Mouse (Mus musculus) neural tube, embryonic 15.5 days (tissue): ENCODE measurements around the gene Mrpl55. TPM values are rescaled to one million over a fixed set of nuclear protein-coding genes. Genes with fewer than 3 reads are reported as not detected.
"Not testable (repeated sequence)": the region's sequence is repeated elsewhere in the genome, so short reads cannot be mapped to it uniquely, and the experiment has no call there.

ENCODE experiments used
- ATAC-seq: fragments of 200-750 bp; cut with Nextera tagmentation; 2 replicates; pipeline ENCODE4 v1.8.0; 2017; ENCODE audit warnings: mild to moderate bottlenecking, moderate TSS enrichment, moderate library complexity; ENCODE audit not compliant: low FRiP score
- H3K27ac ChIP-seq: fragments of 300-500 bp; sonication (generic); replicated peaks from 2 replicates; pipeline ENCODE4 v1.5.1; 2015; ENCODE audit warnings: mild to moderate bottlenecking, inconsistent platforms
- H3K27me3 ChIP-seq: fragments of 300-500 bp; sonication (generic); replicated peaks from 2 replicates; pipeline ENCODE4 v1.6.1; 2015; ENCODE audit warnings: inconsistent platforms
- H3K36me3 ChIP-seq: fragments of 300-500 bp; sonication (generic); 2 replicates; pipeline ENCODE4 v1.6.1; 2015; ENCODE audit warnings: inconsistent platforms
- H3K4me1 ChIP-seq: fragments of 300-500 bp; sonication (generic); 2 replicates; pipeline ENCODE4 v1.6.1; 2015; ENCODE audit warnings: inconsistent platforms
- H3K4me2 ChIP-seq: fragments of 300-500 bp; sonication (generic); 2 replicates; pipeline ENCODE4 v1.6.1; 2015; ENCODE audit warnings: inconsistent platforms, mild to moderate bottlenecking, moderate library complexity
- H3K4me3 ChIP-seq: fragments of 300-500 bp; sonication (generic); replicated peaks from 2 replicates; pipeline ENCODE4 v1.5.1; 2015; ENCODE audit warnings: mild to moderate bottlenecking, inconsistent platforms
- H3K9ac ChIP-seq: fragments of 300-500 bp; sonication (generic); replicated peaks from 2 replicates; pipeline ENCODE4 v1.6.1; 2015; ENCODE audit warnings: mild to moderate bottlenecking, inconsistent platforms
- H3K9me3 ChIP-seq: fragments of 300-500 bp; sonication (generic); replicated peaks from 2 replicates; pipeline ENCODE4 v1.6.1; 2016; ENCODE audit warnings: inconsistent platforms
- WGBS: fragments of 180-500 bp; shearing (Covaris S2); methylation state at CpG from one replicate; pipeline ENCODE4 v1.1.7; 2015; ENCODE audit warnings: mixed read lengths; 5-methylcytosine and 5-hydroxymethylcytosine counted together
- polyA plus RNA-seq: library from polyadenylated mRNA; unstranded; fragments of >200 nt; fragmentation: Nextera tagmentation; extraction: Ambion mirVana; gene quantifications from 2 replicates; pipeline ENCODE4 v1.2.1, GENCODE M21; 2015

Mrpl55 gene
- polyA plus RNA-seq, 1 experiment from 2014 or later = 103 TPM

DNA sequence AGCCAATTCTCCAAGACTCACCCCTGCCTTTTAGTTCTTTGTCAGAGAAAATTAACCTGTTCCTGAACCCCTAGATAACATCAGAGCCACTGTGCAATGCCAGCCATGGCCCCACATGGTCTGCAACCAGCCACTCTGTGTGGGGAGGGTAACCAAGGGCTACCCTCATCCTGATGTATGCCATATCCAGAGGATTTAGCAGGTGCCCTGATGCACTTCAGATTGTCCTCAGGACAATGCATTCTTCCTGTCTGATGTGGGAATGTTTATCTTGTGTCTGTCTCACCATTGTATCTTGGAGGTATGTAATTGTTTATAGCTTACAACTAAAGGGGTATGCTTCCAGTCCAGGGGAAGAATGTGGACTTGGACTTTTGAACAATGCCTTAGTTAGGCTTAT is 6.1 kb upstream of the Mrpl55 start:
- no peak overlapping the region for H3K27ac ChIP-seq
- H3K36me3 ChIP-seq = 0 out of 2 replicates have a peak, but pooled peaks cover 4% of the 10 kb centered on the region
- H3K4me2 ChIP-seq = no peak overlapping the region
- H3K9ac ChIP-seq = no peak overlapping the region
- no peaks in the 10 kb centered on the region for H3K9me3 ChIP-seq
- no peak overlapping the region for H3K4me3 ChIP-seq
- H3K27me3 ChIP-seq = no peaks in the 10 kb centered on the region
- H3K4me1 ChIP-seq = peaks cover 7% of the 10 kb centered on the region
- no peak for ATAC-seq

DNA sequence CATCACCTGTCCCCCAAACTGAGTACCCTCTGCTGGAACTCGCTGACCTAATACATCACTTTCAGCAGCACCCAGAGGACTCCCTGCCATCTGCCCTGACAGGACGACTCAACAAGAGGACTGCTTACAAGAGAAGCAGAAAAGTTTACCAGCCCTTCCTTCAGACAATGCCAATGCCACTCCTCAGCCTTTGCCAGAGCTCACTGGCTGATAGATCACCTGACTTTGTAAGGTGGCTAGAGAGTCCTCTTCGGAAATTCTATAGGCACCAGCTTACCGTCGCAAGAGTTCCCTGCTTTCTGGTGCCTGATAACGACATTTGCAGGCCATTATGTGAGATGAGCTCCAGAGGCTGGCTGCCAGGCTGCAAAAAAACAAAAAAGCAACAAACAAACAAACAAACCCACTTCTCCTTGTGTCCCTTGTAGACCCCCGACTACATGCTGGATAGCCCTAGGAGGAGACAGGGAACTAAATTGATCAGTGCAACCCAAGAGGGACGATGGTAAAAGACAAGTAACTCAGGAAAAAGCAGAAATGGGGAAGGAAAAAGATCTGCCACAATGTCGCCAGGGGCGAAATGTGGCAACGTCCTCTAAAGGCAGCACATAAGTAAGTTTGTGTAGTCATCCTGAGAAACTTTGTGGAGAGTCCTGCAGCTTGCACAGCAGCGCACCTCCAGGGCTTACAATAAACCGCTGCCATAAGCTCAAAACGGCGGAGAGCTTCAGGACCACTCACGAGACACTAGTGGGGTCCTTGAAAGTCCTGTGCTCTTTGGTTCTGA is 877 bp upstream of the Mrpl55 start:
- H3K4me1 ChIP-seq = peaks cover 18% of the 10 kb centered on the region
- H3K36me3 ChIP-seq = peaks cover 24% of the 10 kb centered on the region
- peak overlapping the region; percentile 74 for H3K4me3 ChIP-seq
- H3K4me2 ChIP-seq = peak overlapping the region; percentile 91
- no peak for ATAC-seq
- no peaks in the 10 kb centered on the region for H3K9me3 ChIP-seq
- H3K27me3 ChIP-seq = no peaks in the 10 kb centered on the region
- 36% methylated on average over 16 of the region's 16 CpGs for WGBS
- H3K9ac ChIP-seq = peak overlapping the region; percentile 80
- peak overlapping the region; percentile 70 for H3K27ac ChIP-seq

DNA sequence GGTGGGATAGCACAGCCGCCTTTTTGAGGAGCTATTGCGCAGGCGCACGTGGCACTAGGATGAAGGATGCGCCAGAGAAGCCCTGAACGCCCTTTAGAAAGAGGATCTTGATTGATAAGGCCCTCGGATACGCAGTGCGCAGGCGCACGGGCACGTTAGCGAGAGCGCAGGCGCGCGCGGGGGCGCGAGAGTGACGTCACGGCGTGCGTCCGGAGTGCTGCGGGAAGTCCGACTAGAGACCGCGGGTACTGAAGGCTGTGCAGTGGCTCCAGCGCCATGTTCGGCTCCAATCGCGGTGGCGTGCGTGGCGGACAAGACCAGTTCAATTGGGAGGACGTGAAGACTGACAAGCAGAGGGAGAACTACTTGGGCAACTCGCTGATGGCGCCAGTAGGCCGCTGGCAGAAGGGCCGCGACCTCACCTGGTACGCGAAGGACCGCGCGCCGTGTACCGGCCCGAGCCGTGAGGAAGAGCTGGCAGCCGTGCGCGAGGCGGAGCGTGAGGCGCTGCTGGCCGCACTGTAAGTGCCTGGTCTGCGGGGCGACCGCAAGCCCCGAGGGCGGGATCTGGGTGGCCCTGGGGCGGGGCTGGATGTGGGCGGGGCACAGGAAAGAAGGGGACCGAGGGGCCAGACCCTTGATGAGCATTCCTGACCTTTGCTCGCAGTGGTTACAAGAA is 6.0 kb downstream of the Mrpl55 start, which contains the start of gene 2310033P09Rik:
2310033P09Rik (plus strand) TSS at position 169 of the 679 bp plus-strand sequence.
- peak; percentile 89 for ATAC-seq
- peaks cover 28% of the 10 kb centered on the region for H3K4me1 ChIP-seq

DNA sequence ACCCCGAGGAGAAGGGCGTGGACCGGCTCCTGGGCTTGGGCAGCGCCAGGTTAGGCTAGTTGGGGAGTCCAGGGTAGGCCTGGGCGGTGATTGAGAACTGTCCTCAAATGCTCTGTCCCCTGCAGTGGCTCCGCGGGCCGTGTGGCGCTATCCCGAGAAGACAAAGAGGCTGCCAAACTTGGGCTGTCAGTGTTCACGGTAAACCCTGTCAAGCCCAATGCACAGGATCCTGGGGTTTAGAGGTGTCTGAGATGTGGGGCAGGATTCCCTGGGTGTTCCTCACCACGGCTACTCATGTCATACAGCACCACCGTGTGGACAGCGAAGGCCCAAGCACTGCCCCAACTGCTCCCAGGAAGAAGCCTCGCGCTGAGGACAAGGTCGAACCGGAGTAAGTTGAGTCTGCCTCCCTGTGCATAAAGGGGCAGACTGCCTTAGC is 6.7 kb downstream of the Mrpl55 start:
- H3K4me1 ChIP-seq = peaks cover 28% of the 10 kb centered on the region
- H3K9ac ChIP-seq = peak overlapping the region; percentile 84
- H3K27ac ChIP-seq = peak overlapping the region; percentile 92
- ATAC-seq = peak; percentile 39; the same call in 1 of the 2 replicates
- 14% methylated on average over 18 of the region's 18 CpGs for WGBS
- peaks cover 59% of the 10 kb centered on the region for H3K36me3 ChIP-seq
- H3K4me3 ChIP-seq = peak overlapping the region; percentile 85
- H3K27me3 ChIP-seq = no peaks in the 10 kb centered on the region
- no peaks in the 10 kb centered on the region for H3K9me3 ChIP-seq
- H3K4me2 ChIP-seq = peak overlapping the region; percentile 91

More for the DNA sequence above, 6.0 kb downstream of the Mrpl55 start, which contains the start of gene 2310033P09Rik:
- Histone ChIP-seq H3K36me3 (peaks cover 59% of the 10 kb centered on the region), H3K27me3 (no peaks in the 10 kb centered on the region), H3K9me3 (no peaks in the 10 kb centered on the region), H3K4me2 (peak within 1 kb of the TSS; percentile 91), H3K4me3 (peak within 1 kb of the TSS; percentile 85), H3K27ac (peak within 1 kb of the TSS; percentile 92), H3K9ac (peak within 1 kb of the TSS; percentile 84)
- under 1% methylated on average over 67 of the region's 67 CpGs for WGBS

DNA sequence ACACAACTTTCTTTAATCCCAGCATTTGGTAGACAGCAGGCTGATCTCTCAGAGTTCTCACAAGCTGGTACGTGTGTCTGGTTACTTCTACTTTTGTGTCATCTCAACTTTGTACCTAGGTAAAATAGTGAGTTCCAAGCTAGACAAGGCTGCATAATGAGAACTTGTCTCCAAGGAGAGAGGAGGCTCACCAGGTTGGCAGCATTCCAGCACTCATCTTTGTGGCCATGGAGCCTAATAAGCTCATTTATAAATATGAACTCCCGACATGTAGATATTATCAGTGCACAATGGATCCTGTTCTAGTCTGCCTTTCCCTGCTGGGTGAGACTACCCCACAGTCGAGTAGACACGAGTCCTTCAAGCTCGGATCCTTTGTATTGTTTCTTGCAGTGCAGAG is 7.3 kb downstream of the Mrpl55 start:
- Histone ChIP-seq H3K27ac (0 out of 2 replicates have a peak overlapping the region, but pooled peaks have one; percentile 92), H3K36me3 (peaks cover 60% of the 10 kb centered on the region), H3K4me1 (peaks cover 28% of the 10 kb centered on the region), H3K4me2 (peak overlapping the region; percentile 91), H3K4me3 (peak overlapping the region; percentile 85), H3K9ac (0 out of 2 replicates have a peak overlapping the region, but pooled peaks have one; percentile 84), H3K27me3 (no peaks in the 10 kb centered on the region), H3K9me3 (no peaks in the 10 kb centered on the region)
- WGBS = 70% methylated on average over 5 of the region's 5 CpGs
- no peak for ATAC-seq

DNA sequence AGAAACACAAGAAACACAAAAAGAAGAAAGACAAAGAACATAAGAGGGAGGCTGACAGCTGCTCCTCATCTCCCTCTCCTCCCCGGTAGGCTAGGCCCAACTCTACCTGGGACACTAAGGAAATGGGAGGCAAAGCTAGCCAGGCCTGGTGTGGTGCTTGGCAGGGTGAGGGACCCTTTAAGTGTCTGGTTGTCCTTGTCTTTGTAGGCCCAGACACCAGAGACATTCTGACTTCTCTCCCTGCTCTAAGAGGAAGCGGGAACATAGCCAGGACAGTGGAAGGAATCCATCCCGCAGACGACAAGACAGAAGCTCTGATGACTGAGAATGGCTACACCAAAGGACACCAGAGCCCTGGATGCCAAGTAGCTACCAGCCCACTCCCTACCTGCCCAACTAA is 7.7 kb downstream of the Mrpl55 start:
- no peaks in the 10 kb centered on the region for H3K27me3 ChIP-seq
- H3K4me3 ChIP-seq = no peak overlapping the region
- no peak overlapping the region for H3K9ac ChIP-seq
- H3K9me3 ChIP-seq = no peaks in the 10 kb centered on the region
- H3K4me2 ChIP-seq = 0 out of 2 replicates have a peak overlapping the region, but pooled peaks have one; percentile 91
- WGBS = 90% methylated on average over 4 of the region's 4 CpGs
- no peak for ATAC-seq
- H3K4me1 ChIP-seq = peaks cover 28% of the 10 kb centered on the region
- H3K36me3 ChIP-seq = peaks cover 59% of the 10 kb centered on the region
- H3K27ac ChIP-seq = no peak overlapping the region

DNA sequence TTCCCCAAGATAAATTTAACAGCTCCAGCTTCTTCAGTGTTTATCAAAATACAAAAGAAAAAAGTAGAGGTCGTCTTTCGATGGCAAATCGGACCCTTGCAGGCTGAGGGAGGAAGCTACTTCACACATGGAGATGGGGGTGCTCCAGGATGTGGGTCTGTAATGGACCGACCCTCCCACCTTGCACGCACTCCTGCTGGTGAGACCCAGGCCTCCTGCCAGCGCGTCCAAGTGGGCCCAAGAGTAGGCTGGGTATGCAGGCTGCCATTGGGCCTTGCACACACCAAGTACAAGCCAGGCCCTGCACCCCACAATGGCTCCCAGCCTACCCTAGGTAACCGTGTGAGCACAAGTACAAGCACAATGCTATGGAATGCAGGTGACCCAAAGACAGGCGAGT is 9.3 kb downstream of the Mrpl55 start:
- not testable (repeated sequence) for ATAC-seq, H3K27me3 ChIP-seq, H3K4me2 ChIP-seq, H3K27ac ChIP-seq, H3K9me3 ChIP-seq, H3K9ac ChIP-seq, H3K4me3 ChIP-seq
- Histone ChIP-seq H3K36me3 (peaks cover 43% of the 10 kb centered on the region), H3K4me1 (peaks cover 31% of the 10 kb centered on the region)
- 94% methylated on average over 9 of the region's 9 CpGs for WGBS

DNA sequence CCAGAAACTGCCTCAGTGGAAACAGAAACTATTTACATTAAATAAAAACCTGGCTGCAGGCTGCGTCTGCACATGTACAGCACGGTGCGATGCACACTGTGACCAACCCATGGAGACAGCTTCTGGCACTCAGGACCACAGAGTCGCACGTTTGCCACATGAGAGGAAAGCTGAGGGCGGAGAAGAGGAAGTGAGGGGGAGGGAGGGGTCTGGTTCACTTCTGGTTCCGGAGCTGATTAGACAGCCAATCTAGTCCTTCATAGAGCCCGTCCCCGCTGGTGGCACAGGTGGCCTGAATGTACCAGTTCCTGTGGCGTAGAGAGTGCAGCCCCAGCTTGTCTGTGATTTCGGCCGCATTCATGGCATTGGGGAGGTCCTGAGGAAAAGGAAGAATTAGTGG is 10.0 kb downstream of the Mrpl55 start:
- not testable (repeated sequence) for H3K4me2 ChIP-seq, H3K27me3 ChIP-seq, H3K9me3 ChIP-seq, H3K9ac ChIP-seq, ATAC-seq, H3K4me3 ChIP-seq, H3K27ac ChIP-seq
- Histone ChIP-seq H3K4me1 (peaks cover 34% of the 10 kb centered on the region), H3K36me3 (peaks cover 40% of the 10 kb centered on the region)
- WGBS = 87% methylated on average over 12 of the region's 12 CpGs

DNA sequence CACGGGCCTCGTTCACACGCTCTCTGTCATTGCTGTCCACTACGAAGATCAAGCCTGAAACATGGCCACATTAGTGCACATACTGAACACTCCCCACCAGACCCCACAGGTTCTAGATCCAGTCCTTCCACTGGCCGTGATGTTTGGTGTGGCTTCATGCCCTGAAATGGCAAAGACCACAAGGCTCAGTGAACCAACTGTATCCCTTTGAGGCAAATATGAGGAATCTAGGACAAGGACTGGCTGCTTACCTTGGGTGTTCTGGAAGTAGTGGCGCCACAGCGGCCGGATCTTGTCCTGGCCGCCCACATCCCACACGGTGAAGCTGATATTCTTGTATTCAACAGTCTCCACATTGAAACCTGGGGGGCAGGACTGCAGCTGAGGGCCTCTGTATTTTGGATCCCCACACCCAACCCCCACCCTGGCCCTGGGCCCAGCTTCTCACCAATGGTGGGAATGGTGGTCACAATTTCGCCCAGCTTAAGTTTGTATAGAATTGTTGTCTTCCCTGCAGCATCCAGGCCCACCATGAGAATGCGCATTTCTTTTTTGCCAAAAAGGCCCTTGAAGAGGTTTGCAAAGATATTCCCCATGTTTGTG is 10.7 kb downstream of the Mrpl55 start:
- WGBS = 92% methylated on average over 12 of the region's 12 CpGs
- no peak for ATAC-seq
- no peaks in the 10 kb centered on the region for H3K27me3 ChIP-seq
- peaks cover 40% of the 10 kb centered on the region for H3K36me3 ChIP-seq
- no peak overlapping the region for H3K9ac ChIP-seq
- no peaks in the 10 kb centered on the region for H3K9me3 ChIP-seq
- no peak overlapping the region for H3K4me3 ChIP-seq
- H3K27ac ChIP-seq = no peak overlapping the region
- peaks cover 28% of the 10 kb centered on the region for H3K4me1 ChIP-seq
- H3K4me2 ChIP-seq = no peak overlapping the region

DNA sequence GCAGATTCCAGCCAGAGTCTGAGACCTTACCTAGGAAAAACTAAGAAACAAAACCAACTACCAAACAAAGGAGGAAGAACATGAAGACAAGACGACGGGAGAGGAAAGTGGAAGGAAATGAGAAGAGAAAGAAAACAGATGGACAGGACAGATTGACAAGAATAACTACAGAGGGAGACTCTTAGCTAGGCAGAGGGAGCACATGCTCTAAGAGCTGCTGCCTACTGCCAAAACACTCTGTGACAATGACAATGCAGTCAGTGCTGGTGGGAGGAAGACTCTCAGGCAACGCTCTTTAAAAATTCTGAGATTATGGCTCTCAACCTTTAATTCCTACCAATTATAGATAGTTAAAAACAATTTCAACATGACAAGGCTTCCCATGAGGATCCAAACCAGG is 14.7 kb downstream of the Mrpl55 start:
- H3K27me3 ChIP-seq = no peaks in the 10 kb centered on the region
- H3K9me3 ChIP-seq = no peaks in the 10 kb centered on the region
- WGBS = 77% methylated on average over 3 of the region's 3 CpGs
- H3K4me3 ChIP-seq = no peak overlapping the region
- no peak overlapping the region for H3K4me2 ChIP-seq
- H3K27ac ChIP-seq = no peak overlapping the region
- no peak overlapping the region for H3K9ac ChIP-seq
- no peak for ATAC-seq
- peaks cover 22% of the 10 kb centered on the region; the same call in 1 of the 2 replicates for H3K4me1 ChIP-seq
- peaks cover 14% of the 10 kb centered on the region for H3K36me3 ChIP-seq

DNA sequence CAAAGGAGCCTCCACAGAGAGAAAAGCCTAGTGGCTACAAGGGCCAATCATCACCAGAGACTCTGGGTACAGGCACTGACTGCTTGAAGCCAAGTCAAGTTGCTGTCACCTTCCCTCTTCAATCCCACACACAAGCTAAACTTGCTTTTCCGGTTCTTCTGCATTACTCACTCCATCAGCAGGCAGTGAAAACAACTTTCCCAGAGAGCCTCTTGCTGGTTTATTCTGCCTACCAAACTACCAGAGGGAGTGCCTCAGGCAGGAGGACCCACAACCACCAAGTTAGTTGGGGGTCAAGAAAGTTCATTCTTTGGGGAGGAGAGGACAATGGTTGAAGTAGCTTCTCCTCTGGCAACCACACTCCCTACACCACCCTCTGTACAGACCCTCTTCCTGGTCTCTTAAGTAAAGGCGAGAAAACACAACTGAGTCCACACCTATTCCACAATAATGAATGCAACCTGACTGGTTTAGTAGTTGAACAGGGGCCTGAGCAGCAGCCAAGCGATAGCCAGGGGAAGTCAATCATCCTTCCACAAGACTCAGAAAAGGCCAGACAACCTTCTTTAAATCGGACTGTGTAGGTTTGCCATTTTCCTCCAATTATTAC is 16.2 kb downstream of the Mrpl55 start:
- ATAC-seq = no peak
- WGBS = 89% methylated on average over 4 of the region's 4 CpGs
- Histone ChIP-seq H3K4me2 (no peak overlapping the region), H3K4me1 (peaks cover 35% of the 10 kb centered on the region), H3K36me3 (peaks cover 6% of the 10 kb centered on the region; the same call in 1 of the 2 replicates), H3K27ac (no peak overlapping the region), H3K9me3 (no peaks in the 10 kb centered on the region), H3K27me3 (no peaks in the 10 kb centered on the region), H3K9ac (no peak overlapping the region), H3K4me3 (no peak overlapping the region)
